Mouse (Mus musculus) CH12.LX (cell line): ENCODE results near the gene Tmbim7.

ENCODE experiments used
- CHD1 ChIP-seq: IDR thresholded peaks from 2 replicates; pipeline ENCODE4 v1.6.1; 2012; ENCODE audit warnings: low read depth, low read length, improper control_type of control experiment, inconsistent platforms
- ELF1 ChIP-seq: IDR thresholded peaks from 2 replicates; pipeline ENCODE4 v1.6.1; 2014; ENCODE audit warnings: low read depth, mild to moderate bottlenecking, inconsistent platforms, low read length, improper control_type of control experiment
- EP300 ChIP-seq: IDR thresholded peaks from 2 replicates; pipeline ENCODE4 v1.6.1; 2011; ENCODE audit warnings: low read length, improper control_type of control experiment
- GABPA ChIP-seq: IDR thresholded peaks from 2 replicates; pipeline ENCODE4 v1.6.1; 2012; ENCODE audit warnings: low read depth, low read length, improper control_type of control experiment, inconsistent platforms; ENCODE audit not compliant: insufficient replicate concordance
- MAX ChIP-seq: IDR thresholded peaks from 2 replicates; pipeline ENCODE4 v1.6.1; 2011; ENCODE audit warnings: low read length, improper control_type of control experiment
- MEF2A ChIP-seq: IDR thresholded peaks from 2 replicates; pipeline ENCODE4 v1.6.1; 2014; ENCODE audit warnings: low read depth, mild to moderate bottlenecking, inconsistent platforms, low read length, improper control_type of control experiment, borderline replicate concordance
- POLR2A ChIP-seq: IDR thresholded peaks from 2 replicates; pipeline ENCODE4 v1.6.1; 2011; ENCODE audit warnings: low read depth, mild to moderate bottlenecking, improper control_type of control experiment, low read length
- USF1 ChIP-seq: IDR thresholded peaks from 2 replicates; pipeline ENCODE4 v1.6.1; 2014; ENCODE audit warnings: low read depth, mild to moderate bottlenecking, inconsistent platforms, low read length, improper control_type of control experiment

DNA sequence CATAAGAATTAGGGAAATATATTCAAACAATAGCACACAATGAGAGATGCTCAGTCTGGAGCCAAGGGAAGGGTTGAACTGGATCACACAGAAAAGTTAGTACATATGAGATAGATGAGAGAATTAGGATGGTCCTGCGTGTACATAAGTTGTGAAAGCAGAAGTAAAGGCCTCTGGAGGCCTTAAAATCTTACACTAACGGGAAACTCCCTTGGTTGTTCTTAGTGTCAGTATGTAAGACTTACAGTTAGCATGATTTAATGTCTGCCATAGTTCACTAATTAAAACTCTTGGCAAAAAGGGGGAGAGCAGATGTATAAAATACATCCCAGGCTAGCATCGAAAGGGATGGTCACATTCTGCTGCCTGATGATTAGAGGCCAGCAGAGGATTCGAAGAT is 2.8 kb downstream of the Tmbim7 start:
- TF ChIP-seq POLR2A (no peak), MEF2A (no peak), ELF1 (no peak), USF1 (no peak), EP300 (no peak), CHD1 (no peak), MAX (no peak), GABPA (no peak)
